Mouse (Mus musculus): ENCODE results near the gene Gm21992.

Gm21992 gene

GRCm38 (mm10) chr19:4811063-4811908, at the start of gene Gm21992, which contains the start of gene Rbm14:
Gene Gm21992, minus strand, starts transcription at chr19:4811612.
Gene Rbm14, minus strand, starts transcription at chr19:4811634.
- in situ Hi-C loops (cut with MboI, MseI): no loop called here

GRCm38 (mm10) chr19:4859081-4859480, 47.7 kb upstream of the Gm21992 start:
- in situ Hi-C loops (cut with MboI, MseI): no loop called here

GRCm38 (mm10) chr19:4855951-4856350, 44.5 kb upstream of the Gm21992 start:
- in situ Hi-C loops (cut with MboI, MseI): no loop called here

- in situ Hi-C loops (cut with MboI, MseI): no loop called here
These were observed 44.0 kb upstream of the Gm21992 start for GRCm38 (mm10) chr19:4855470-4855820.

- in situ Hi-C loops (cut with MboI, MseI): no loop called here
These were observed 43.4 kb upstream of the Gm21992 start, which contains the start of gene Ctsf for GRCm38 (mm10) chr19:4854552-4855469. Gene Ctsf, plus strand, starts transcription at chr19:4855130.

- in situ Hi-C loops (cut with MboI, MseI): no loop called here
These were observed 38.9 kb upstream of the Gm21992 start for GRCm38 (mm10) chr19:4850281-4850680.

GRCm38 (mm10) chr19:4849800-4850199, 38.4 kb upstream of the Gm21992 start:
- in situ Hi-C loops (cut with MboI, MseI): no loop called here

- in situ Hi-C loops (cut with MboI, MseI): no loop called here
These were observed 36.1 kb upstream of the Gm21992 start for GRCm38 (mm10) chr19:4847490-4847889.

- in situ Hi-C loops (cut with MboI, MseI): no loop called here
These were observed 34.4 kb upstream of the Gm21992 start for GRCm38 (mm10) chr19:4845846-4846245.

GRCm38 (mm10) chr19:4842611-4843010, 31.2 kb upstream of the Gm21992 start:
- in situ Hi-C loops (cut with MboI, MseI): no loop called here

GRCm38 (mm10) chr19:4840848-4841247, 29.4 kb upstream of the Gm21992 start:
- in situ Hi-C loops (cut with MboI, MseI): no loop called here

GRCm38 (mm10) chr19:4839149-4839548, 27.7 kb upstream of the Gm21992 start, which contains the start of the genes Ccs and Ccdc87:
Gene Ccs, minus strand, starts transcription at chr19:4839332.
Gene Ccdc87, plus strand, starts transcription at chr19:4839366.
- in situ Hi-C loops (cut with MboI, MseI): no loop called here

GRCm38 (mm10) chr19:4838526-4839140, 27.2 kb upstream of the Gm21992 start:
- in situ Hi-C loops (cut with MboI, MseI): no loop called here

- in situ Hi-C loops (cut with MboI, MseI): no loop called here
These were observed 25.6 kb upstream of the Gm21992 start for GRCm38 (mm10) chr19:4837049-4837448.

GRCm38 (mm10) chr19:4836096-4836495, 24.7 kb upstream of the Gm21992 start:
- in situ Hi-C loops (cut with MboI, MseI): no loop called here

- in situ Hi-C loops (cut with MboI, MseI): no loop called here
These were observed 22.6 kb upstream of the Gm21992 start for GRCm38 (mm10) chr19:4833977-4834376.

GRCm38 (mm10) chr19:4829156-4829555, 17.7 kb upstream of the Gm21992 start:
- in situ Hi-C loops (cut with MboI, MseI): no loop called here

GRCm38 (mm10) chr19:4828444-4829114, 17.2 kb upstream of the Gm21992 start:
- in situ Hi-C loops (cut with MboI, MseI): no loop called here

- in situ Hi-C loops (cut with MboI, MseI): no loop called here
These were observed 9.4 kb upstream of the Gm21992 start for GRCm38 (mm10) chr19:4820678-4821303.

GRCm38 (mm10) chr19:4817182-4817835, 5.9 kb upstream of the Gm21992 start:
- in situ Hi-C loops (cut with MboI, MseI): no loop called here

All from T-helper 1 cell (primary cell).